Mouse (Mus musculus) gastrocnemius, postnatal 10 days (tissue): Measurements from ENCODE around the gene Apbb1ip. TPM values are rescaled to one million over a fixed set of nuclear protein-coding genes. Genes with fewer than 3 reads are reported as not detected.

Source experiments
- DNase-seq: peaks from one replicate; pipeline ENCODE4 v3.0.0; 2021; ENCODE audit warnings: mixed read lengths
- long read RNA-seq, 2 experiments: library from polyadenylated mRNA; stranded (forward); transcript quantifications; one replicate each; pipeline ENCODE4 v2.0.0; 2021
- total RNA-seq, 2 experiments: library from RNA; stranded (reverse); gene quantifications; 2 replicates each; pipeline ENCODE4 v1.2.3; 2021

Apbb1ip gene
- 1 to 10 TPM; 2.6 to 4.0 TPM for total RNA-seq
- long read RNA-seq, experiment 1, partial matches to known transcripts: 0 of 3 reads
- long read RNA-seq, experiment 1, other reads (novel, unspliced or antisense): 1 of 3 reads
- long read RNA-seq, experiment 2: 0 reads

- no peak for DNase-seq
Observed at GRCm38 (mm10) chr2:22773549-22774180, at the start of gene Apbb1ip. Gene Apbb1ip (plus strand): TSS chr2:22774094.

DNA sequence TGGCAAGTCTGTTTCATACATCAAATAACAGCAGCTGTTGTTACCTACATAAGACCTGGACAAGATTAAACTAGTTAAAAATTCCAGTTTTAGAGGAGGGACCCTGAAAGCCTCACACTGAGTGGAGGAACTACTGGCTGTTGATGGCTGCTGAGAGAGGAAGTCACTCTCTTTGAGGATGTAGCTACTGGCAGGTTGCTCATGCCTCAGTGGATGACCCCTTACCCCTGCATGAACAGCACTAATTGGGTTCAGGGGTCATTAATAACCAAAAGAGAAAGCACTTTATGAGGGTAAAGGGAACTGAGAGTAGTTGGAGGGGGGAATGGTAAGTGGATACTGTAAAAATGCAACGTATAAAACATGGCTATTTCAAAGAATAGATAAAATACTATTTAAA, 46.8 kb upstream of the Apbb1ip start:
- no peak for DNase-seq

DNA sequence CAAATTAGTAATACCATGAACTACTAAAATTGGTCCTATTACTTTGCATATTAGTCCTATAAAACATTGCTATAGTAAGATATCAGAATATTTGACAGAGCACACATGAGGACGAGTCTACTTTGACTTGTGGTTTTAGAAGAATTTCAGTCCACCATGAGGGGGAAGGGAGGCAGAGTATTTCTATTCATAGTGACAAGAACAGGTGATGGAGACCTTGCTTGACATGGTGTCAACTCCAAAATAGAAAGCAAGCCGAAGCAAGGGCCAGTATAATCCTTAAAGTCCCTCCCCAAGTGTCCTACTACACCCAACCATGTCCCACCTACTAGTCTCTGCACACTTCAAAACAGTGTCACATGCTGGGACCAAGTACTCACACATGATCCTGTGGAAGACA, 37.8 kb upstream of the Apbb1ip start:
- no peak for DNase-seq

DNA sequence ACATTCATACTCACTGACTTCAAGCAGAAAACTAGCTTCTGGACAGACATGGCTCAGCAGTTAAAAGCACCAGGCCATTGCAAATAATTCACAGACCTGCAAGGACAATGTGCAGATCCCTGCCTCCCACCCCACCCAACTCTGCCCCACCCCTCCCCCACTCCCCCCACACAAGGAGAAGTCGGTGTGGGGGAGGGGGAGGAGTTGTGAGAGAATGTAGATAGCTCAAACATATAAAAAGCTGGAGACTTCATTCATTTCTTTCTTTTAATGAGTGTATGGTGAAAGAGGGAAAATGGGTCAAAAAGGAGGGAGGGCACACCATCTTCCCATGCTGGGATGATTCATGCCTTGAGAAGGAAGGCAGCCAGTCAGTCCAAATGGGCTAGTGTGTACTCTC, 34.5 kb upstream of the Apbb1ip start:
- DNase-seq: no peak

- no peak for DNase-seq
Observed at GRCm38 (mm10) chr2:22740441-22740840, 33.5 kb upstream of the Apbb1ip start.

GRCm38 (mm10) chr2:22741222-22741621, 32.7 kb upstream of the Apbb1ip start:
- DNase-seq: no peak

GRCm38 (mm10) chr2:22744121-22744761, 29.7 kb upstream of the Apbb1ip start:
- DNase-seq: peak; percentile 26

- no peak for DNase-seq
Observed at GRCm38 (mm10) chr2:22744876-22745275, 29.0 kb upstream of the Apbb1ip start.

GRCm38 (mm10) chr2:22746785-22747184, 27.1 kb upstream of the Apbb1ip start:
- DNase-seq: no peak

DNA sequence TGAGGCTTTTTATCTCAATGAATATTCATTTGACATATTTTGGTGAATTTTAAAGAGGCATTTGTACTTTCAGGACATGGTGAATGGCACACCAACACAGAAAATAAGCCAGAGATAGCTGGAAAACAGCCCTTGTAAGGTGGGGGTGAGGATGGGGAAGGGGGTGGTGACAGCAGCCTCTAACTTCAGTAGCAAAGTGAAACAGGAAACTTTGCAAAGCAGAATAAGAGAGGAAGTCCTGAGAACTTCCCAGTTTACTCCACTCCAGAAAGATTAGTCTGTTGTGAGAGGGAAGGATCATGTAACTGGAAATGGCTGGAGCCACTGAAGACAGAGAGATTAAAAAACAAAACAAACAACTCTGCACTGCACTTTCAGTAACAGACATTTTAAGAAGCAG, 26.0 kb upstream of the Apbb1ip start:
- DNase-seq: no peak

- DNase-seq: no peak
Observed at GRCm38 (mm10) chr2:22749761-22750160, 24.1 kb upstream of the Apbb1ip start.

DNA sequence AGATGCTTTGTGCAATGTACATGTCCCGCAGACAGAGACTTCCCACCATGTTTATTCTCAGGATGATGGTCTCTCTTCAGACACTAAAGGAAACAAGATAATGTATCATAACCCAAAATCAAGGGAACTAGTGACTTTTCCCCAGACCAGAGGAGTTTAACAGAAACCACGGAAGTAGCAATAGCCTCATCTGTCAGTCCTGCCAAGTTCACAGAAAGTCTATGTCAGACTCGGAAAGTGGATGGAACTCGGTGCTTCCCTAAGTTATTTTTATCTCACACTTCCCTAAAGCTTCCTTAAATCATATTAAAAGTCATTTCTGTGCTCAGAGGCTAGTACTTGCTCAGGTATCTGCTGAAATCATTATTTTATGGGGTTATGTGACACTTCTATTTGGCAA, 21.4 kb upstream of the Apbb1ip start:
- no peak for DNase-seq

- DNase-seq: no peak
Observed at GRCm38 (mm10) chr2:22753461-22754075, 20.3 kb upstream of the Apbb1ip start.

DNA sequence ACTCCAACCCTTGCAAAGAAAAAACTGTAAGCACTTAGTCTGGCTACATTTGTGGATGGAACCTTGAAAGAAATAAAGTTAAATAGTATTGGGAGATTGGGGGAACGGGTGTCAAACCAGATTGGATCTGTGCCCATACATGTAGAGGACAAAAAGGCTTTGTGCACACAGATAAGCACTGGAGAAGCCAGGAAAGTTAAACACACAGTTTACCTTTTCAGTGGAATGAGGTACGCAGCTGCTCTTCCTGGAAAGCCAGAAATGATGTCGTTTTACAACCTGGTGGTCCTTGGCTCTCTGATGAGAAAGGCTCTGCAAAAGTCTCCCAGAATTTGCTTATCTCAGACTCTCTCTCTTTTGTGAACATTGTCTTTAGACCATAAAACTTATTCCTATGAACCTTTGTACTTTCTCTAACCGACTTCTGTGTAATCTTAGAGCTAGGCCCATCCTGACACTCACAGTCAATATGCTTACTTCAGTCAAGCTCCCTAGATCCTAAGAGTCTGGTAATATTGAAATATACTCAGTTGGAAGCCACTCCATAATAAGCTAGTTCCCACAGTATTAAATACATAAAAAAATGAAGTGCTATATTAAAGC, 19.6 kb upstream of the Apbb1ip start:
- no peak for DNase-seq

- no peak for DNase-seq
Observed at GRCm38 (mm10) chr2:22755561-22755960, 18.3 kb upstream of the Apbb1ip start.

DNA sequence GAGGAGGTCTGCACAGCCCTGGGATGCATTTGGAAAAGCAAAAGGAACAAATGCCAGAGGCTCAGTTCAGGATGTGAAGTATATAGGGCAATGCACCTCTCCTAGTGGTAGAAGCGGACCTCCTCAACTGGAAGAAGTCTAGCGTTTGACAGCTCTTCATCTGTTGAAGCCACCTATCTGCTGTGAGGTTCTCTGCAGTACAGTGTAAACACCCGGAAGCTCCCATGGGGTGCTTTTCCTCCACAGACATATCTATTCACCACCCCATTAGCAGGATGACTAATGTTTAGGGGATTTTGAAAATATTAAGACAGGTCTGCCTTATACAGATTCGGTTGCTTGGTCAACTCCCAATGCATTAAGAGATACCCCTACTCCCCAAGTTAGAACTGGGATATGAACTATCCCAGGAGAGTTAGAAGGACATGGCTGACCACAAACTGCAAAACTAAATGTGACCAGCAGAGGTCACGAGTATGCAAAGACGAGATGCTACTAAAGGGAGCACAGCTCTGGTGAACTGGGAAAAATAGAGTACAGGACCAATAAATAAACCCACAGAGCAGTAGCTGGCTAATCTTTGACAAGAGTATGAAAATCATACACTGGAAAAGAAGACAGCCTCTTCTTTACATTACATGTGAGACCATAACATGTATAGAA, 15.5 kb upstream of the Apbb1ip start:
- DNase-seq: peak; percentile 61

DNA sequence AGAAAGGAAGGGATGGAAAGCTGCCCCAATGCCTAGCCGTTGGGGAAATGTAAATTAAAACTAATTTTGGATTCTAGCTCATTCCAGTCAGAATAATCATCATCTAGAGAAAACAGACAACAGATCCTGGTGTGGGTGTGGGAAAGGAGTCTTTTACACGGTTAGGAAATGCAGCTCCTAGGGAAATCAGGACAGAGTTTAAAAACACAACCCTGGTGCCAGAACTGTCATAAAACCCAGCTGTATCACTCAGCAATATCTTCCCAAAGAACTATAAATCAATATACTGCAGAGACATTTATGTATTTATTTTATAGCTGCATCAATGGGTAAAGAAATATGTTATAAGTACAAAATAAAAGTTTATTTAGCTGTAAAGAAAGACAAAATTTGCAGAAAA, 13.4 kb upstream of the Apbb1ip start:
- no peak for DNase-seq

GRCm38 (mm10) chr2:22761103-22761521, 12.8 kb upstream of the Apbb1ip start:
- DNase-seq: no peak

DNA sequence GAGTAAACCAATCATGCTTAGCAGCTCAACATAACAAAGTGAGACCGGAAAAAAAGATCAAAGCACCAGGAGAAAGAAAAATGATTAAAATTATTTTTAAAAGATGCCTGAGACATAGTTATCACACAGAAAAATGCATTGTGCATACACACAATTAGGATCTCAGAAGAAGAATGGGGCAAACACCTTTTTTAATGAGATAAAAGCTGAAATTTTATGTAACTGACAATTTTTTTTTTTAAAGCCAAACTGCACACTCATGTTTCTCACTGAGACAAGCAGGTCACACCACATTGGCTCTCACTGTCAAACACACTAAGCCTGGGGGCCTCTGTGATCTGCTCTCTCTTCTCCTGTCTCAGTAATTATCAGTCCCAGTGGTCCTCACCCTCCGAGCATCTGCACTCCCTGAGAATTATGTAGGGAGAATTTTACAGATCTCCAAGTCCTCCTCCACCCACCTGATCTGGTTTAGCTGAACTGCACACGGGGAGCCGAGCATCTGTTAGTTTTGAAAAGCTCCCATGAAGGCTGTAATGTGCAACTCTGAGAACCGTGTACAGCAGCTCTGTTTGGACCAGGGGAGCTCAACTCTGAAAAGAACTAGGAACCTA, 9.0 kb upstream of the Apbb1ip start:
- no peak for DNase-seq

DNA sequence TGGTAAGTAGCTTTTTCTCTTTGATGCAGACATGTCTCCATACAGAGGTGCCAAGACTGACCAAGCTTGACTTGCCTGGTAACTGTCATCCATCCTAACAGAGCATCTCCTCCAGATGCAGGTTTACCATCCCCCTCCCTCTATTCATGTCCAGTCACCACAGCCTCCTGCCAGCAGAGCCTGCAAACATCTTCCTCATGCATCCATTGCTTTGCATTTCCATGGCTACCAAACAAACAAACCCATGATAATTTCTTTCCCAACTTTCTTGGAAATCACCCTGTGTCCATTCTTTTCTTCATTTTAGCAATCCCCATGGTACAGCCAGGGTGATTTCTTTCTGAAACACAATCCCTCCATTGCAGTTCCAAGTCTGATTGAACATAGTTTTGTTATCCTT, 2.6 kb upstream of the Apbb1ip start:
- no peak for DNase-seq

DNA sequence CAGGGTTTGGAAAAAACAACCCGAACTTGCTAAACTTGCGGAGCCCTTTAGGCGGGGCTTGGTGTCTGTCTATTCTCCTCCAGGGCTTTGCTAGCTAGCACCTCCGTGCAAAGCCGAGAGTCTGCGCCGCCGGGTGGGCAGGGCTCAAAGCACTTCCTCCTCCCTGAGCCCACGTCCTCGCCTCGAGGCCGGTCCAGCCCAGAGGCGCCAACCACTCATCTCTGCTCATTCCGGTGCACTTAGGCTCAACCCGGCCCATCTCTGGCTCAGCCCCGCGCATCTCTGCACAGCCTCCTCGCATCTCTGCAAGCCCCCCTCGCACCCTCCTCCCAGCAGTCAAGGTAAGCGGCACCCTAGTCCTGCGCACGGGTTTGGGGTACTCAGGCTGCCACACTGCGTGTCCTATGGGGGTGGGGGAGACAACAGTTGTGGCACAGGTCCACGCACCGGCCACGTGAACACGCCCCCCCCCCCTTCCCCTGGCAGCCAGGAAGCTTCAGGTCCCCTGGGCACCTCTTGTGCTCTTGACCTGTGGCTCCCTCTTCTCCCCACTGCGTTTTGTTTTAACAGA, 372 bp downstream of the Apbb1ip start:
- DNase-seq: peak; percentile 66

DNA sequence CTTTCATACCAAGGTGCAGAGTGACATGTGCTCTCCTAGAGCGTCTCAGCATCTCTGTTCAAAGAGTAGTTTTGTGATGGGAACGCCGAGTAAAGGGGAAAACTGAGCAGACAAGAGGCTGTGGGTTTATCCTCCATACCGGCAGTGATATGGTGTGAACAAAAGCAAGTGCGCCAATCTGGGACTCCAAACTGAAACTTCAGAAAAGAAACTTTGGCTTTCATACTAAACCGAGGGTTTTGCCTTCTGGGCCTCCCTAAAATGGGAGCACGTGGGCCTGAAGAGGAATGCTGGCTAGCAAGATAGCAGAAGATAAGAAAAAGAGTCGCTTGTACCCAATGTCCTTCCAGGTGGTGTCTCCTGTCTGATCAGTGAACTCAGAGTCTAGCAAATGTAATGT, 1.3 kb downstream of the Apbb1ip start:
- DNase-seq: no peak
